Mouse (Mus musculus): Measurements from ENCODE around the gene Gm44973. TPM values are rescaled to one million over a fixed set of nuclear protein-coding genes. Genes with fewer than 3 reads are reported as not detected.
A peak's percentile ranks its signal among the peaks of the same experiment; 100 is the strongest.
"Not testable (repeated sequence)": the region's sequence is repeated elsewhere in the genome, so short reads cannot be mapped to it uniquely, and the experiment has no call there.

The Gm44973 gene
- total RNA-seq, 2 experiments from 2014 or later = not detected

DNA sequence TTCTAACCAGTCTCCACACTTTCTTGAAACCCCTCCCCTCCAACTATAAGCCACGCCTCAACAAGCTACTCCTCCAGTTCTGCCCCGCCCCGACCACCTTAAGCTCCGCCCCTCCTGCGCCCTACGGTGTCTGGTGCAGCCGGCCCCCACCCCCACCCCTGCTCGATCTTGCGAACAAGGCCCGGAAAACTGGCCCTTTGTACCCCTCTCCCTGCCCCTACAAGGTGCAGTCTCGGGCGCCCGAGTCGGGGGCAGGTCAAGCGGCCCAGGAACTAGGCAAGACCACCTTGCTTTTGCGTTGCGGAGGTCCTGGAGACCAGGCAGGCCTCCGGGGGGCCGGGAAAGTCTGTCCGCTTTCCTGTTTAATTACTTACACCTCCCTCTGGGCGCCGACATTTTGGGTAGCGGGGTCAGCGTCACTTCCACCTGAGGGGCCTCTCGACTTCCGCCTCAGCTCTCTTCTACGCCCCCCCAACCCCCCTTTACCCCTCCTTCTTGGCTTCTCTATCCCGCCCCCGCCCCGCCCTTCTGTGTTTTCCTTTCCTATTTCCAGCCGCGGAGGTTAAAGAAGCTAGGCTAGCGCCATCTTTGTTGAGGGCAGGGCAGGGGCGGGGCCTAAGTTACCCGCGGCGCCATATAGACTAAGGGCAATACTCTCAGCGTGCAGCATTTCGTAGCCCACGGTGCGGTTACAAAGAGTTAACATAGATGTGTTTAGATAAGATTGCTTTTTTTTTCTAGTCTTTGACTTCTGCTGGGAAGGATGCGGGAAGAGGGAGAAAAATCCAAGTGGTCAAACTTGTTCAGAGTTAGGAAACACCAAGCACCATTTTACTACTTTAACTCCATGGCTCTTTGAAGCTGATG, 812 bp upstream of the Gm44973 start, which contains the start of the genes Zfp524 and Fiz1:
Gene Zfp524 (plus strand): TSS at position 165 of the 867 bp plus-strand sequence.
Gene Fiz1 (minus strand): TSS at position 447 of the 867 bp plus-strand sequence.
- peak; percentile 95 for DNase-seq
- intact Hi-C loops (cut with DNase I; ENCODE audit: low total_unique reads) = loop anchor here (5.0 kb wide), 1 partner anchor 38 kb away; the partner anchor contains the start of gene Zfp580

DNA sequence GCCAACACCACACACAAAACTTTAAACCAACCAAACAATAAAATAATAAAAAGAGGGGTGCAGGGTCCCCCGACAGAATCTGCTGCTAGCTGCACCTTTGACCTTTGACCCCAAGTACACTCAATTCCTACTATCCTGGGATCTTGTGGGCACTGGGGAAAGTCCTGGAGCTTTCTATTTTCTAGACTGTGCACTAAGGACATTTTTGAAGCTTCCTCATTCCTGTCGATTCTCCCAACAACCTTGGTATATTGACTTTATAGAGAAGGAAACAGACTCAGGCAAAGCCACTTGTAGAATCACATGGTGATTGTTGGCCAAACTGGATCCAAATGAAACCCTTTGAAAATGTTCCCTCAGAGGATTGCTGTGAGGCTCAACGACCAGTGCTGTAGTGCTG, 761 bp downstream of the Gm44973 start:
- DNase-seq = no peak
- intact Hi-C loops (cut with DNase I; ENCODE audit: low total_unique reads) = loop anchor here (5.0 kb wide), 1 partner anchor 36 kb away; the partner anchor contains the start of gene Zfp580

DNA sequence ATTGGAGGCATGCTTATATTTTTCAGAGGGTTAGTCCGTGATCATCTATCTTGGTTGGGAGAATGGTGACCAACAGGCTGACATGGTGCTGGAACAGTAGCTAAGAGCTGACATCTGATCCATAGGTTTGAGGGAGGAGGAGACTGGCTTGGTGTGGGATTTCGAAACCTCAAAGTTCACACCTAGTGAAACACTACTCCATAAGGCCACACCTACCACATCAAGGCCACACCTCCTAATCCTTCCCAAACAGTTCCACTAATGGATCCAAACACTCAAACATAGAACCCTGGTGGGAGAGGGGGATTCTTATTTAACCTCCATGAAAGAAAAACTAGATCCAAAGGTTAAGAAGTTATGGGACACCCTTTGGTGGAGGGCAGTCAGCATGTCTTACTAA, 1.6 kb downstream of the Gm44973 start:
- intact Hi-C loops (cut with DNase I; ENCODE audit: low total_unique reads) = loop anchor here (5.0 kb wide), 1 partner anchor 35 kb away; the partner anchor contains the start of gene Zfp580
- no peak for DNase-seq

DNA sequence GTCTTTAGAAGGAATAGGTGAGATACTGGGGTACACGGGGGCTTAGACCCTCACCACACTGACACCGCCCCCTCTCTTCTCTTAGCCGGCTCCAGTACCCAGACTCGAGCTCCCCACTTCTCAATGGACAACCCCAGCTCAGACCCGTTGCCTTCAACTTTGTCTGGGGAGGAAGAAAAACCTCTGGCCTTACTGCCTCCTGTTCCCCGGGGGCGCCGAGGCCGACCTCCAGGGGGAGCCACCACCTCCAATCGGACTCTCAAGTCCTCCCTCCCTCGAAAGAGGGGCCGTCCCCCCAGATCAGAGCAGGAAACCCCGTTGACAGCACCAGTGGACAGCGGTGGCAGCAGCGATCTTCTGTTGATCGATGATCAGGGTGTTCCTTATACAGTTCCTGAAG, 2.1 kb downstream of the Gm44973 start:
- intact Hi-C loops (cut with DNase I; ENCODE audit: low total_unique reads) = loop anchor here (5.0 kb wide), 1 partner anchor 35 kb away; the partner anchor contains the start of gene Zfp580
- DNase-seq = peak; percentile 41

DNA sequence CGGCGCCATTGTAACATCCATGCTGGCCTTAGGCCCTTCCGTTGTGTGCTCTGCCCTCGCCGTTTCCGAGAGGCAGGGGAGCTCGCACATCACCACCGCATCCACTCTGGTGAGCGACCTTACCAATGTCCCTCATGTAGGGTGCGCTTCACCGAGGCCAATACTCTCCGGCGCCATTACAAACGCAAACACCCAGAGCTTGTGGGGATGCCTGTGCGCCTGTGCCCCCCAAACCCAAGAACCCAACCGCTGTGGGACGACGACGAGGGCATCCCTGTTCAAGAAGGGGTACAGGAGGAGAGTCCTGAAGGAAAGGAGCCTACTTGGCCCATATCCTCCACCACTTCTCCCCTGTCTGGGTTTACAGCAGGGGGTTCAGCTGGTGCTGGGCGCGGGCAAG, 2.6 kb downstream of the Gm44973 start:
- intact Hi-C loops (cut with DNase I; ENCODE audit: low total_unique reads) = loop anchor here (5.0 kb wide), 1 partner anchor 34 kb away; the partner anchor contains the start of gene Zfp580
- DNase-seq = no peak

DNA sequence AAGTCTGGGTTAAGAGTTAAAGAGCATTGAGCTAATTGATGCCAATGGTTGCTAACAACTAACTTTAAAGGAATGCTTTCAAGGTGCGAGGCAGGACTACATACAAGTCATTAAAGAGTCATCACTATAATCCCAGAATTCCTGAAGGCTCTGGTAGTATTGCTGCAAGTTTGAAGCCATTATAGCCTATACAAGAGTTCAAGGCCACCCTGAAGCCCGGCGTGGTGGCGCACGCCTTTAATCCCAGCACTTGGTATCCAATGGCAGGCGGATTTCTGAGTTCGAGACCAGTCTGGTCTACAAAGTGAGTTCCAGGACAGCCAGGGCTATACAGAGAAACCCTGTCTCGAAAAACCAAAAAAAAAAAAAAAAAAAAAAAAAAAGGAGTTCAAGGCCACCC, 4.3 kb downstream of the Gm44973 start:
- intact Hi-C loops (cut with DNase I; ENCODE audit: low total_unique reads) = loop anchor here (5.0 kb wide), 1 partner anchor 33 kb away; the partner anchor contains the start of gene Zfp580
- not testable (repeated sequence) for DNase-seq

DNA sequence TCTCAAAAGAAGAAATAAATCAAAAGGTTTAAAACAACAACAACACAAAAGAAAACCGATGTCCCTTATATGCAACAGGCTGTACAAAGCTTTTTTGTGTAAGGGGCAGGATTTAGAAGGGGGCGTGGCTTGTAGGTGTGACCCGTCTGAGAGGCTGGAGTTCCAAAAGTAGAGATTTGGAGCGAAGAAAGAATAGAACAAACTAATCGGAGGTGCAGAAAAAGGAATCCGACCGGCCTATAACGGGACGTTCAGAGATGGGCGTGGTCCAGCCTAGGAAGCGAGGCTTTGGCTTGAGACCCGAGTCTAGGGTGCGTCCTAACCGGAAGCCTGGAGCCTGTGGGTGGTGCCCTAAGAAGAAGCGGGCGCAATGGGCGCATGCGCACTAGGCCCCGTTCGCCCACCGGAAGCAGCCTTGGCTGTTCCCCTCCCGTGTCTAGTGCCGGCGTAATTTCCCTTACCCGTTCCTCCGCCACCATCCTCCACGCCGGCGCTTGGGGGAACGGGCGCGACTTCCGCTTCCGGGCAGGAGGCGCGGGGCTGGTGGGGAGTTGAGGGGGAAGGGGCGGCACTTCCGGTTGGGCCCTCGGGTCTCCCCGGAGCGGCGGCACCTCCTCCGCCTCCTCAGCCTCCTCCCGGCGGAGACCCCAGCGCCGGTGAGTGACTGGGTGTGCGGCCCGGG, 4.8 kb downstream of the Gm44973 start, which contains the start of the genes Zfp865 and Ccdc106:
Gene Zfp865 (plus strand): TSS at position 377 of the 682 bp plus-strand sequence.
Gene Ccdc106 (plus strand): TSS at position 554 of the 682 bp plus-strand sequence.
- intact Hi-C loops (cut with DNase I; ENCODE audit: low total_unique reads) = loop anchor here (5.0 kb wide), 1 partner anchor 32 kb away; the partner anchor contains the start of gene Zfp580
- peak; percentile 99 for DNase-seq

DNA sequence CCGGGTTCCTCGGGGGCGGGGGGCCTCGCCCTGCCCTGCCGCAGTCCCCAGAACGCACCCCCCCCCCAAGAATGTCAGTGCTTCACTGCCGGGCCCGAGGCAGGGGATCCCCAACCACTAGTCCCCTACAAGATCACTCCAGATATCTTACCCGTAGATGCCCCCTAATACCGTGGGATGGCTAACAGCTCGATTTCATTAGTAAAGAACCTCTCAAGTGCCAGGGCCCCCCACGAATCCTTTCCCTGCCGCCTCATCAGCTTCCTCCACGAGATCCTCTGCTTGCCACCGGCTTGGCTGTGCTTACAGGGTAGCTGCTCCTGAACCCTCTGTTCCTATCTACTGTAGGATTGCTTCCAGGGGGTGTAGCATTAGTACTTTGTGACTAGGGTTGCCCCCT, 5.4 kb downstream of the Gm44973 start:
- no peak for DNase-seq
- intact Hi-C loops (cut with DNase I; ENCODE audit: low total_unique reads) = no loop called here

DNA sequence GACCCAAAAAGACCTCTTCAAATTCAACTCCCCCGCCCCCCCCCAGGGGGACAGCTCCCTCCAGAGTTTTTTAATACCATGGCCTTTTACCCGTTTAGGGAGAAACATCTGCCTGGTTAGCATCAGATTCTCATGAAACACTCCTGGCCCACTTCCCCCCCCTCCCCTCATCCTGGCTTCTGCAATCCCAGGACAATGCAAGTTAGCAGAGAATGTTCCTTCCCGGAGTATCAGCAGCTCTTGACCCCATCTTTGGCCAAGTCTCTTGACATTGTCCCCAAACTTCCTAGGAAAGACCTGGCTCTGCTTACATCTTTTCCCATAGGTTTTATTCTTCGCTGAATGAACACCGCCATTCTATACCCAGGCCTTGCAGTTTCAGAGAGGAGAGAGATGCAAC, 5.9 kb downstream of the Gm44973 start:
- intact Hi-C loops (cut with DNase I; ENCODE audit: low total_unique reads) = no loop called here
- no peak for DNase-seq

DNA sequence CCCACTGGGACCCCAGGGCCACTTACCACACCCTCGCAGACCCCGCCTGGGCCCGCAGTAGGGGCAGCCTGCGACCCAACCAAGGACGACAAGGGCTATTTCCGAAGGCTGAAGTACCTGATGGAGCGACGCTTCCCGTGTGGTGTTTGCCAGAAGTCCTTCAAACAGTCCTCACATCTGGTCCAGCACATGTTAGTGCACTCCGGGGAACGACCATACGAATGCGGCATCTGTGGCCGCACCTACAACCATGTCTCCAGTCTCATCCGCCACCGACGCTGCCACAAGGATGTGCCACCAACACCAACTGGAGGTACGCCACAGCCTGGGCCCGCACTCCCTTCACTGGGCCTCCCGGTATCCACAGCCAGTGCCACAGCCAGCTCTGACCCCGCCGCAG, 14.2 kb downstream of the Gm44973 start:
- intact Hi-C loops (cut with DNase I; ENCODE audit: low total_unique reads) = no loop called here
- DNase-seq = no peak

DNA sequence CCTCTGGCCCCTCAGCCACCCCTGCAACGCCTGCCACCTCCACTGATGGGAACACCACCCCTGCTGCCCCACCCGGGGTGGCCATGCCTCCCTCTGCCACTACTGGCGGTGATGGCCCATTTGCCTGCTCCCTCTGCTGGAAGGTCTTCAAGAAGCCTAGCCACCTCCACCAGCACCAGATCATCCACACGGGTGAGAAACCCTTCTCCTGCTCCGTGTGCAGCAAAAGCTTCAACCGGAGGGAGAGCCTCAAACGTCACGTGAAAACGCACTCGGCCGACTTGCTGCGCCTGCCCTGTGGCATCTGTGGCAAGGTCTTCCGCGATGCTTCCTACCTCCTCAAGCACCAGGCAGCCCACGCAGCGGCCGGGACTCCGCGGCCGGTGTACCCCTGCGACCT, 14.7 kb downstream of the Gm44973 start:
- DNase-seq = no peak
- intact Hi-C loops (cut with DNase I; ENCODE audit: low total_unique reads) = no loop called here

DNA sequence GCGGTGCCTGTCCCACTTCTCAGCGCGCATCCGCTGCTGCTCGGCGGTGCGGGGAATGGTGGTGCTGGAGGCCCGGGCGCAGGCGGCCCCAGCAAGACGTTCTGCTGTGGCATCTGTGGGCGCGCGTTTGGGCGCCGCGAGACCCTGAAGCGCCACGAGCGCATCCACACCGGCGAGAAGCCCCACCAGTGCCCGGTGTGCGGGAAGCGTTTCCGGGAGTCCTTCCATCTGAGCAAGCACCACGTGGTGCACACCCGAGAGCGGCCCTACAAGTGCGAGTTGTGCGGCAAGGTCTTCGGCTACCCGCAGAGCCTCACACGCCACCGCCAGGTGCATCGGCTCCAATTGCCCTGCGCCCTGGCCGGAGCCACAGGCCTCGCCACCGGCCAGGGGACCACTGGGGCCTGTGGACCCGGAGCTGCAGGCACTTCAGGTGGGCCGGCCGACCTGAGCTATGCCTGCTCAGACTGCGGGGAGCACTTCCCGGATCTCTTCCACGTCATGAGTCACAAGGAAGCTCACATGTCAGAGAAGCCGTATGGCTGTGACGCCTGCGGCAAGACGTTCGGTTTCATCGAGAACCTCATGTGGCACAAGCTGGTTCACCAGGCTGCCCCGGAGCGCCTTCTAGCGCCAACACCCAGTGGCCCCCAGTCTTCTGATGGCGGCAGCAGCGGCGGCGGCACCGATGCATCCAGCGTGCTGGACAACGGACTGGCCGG, 15.4 kb downstream of the Gm44973 start:
- intact Hi-C loops (cut with DNase I; ENCODE audit: low total_unique reads) = no loop called here
- DNase-seq = no peak

DNA sequence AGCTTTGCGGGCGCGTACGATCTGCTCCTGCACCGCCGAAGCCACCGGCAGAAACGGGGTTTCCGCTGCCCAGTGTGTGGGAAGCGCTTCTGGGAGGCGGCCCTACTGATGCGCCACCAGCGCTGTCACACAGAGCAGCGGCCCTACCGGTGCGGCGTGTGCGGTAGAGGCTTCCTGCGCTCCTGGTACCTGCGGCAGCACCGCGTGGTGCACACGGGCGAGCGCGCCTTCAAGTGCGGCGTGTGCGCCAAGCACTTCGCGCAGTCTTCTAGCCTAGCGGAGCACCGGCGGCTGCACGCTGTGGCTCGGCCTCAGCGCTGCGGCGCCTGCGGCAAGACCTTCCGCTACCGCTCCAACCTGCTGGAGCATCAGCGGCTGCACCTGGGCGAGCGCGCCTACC, 16.2 kb downstream of the Gm44973 start:
- intact Hi-C loops (cut with DNase I; ENCODE audit: low total_unique reads) = no loop called here
- DNase-seq = no peak

DNA sequence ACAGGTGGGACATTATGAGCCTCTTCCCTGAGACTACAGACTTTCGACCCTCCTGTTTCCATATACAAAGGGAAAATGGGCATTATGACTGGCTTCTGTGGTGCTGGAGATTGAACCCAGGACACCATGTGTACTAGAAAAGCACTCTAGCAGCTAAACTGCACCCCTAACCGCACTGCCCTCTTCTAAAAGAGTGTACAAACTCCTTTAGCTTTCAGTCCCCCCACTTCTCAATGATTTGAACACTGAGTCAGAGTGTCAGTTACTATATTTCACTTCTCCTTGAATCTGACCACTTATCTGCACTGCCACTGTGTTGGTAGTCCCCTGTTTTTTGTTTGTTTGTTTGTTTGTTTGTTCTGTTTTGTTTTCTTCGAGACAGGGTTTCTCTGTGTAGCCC, 18.5 kb downstream of the Gm44973 start, which contains the start of gene 4632433K11Rik:
Gene 4632433K11Rik (plus strand): TSS at position 301 of the 400 bp plus-strand sequence.
- no peak for DNase-seq
- intact Hi-C loops (cut with DNase I; ENCODE audit: low total_unique reads) = no loop called here

DNA sequence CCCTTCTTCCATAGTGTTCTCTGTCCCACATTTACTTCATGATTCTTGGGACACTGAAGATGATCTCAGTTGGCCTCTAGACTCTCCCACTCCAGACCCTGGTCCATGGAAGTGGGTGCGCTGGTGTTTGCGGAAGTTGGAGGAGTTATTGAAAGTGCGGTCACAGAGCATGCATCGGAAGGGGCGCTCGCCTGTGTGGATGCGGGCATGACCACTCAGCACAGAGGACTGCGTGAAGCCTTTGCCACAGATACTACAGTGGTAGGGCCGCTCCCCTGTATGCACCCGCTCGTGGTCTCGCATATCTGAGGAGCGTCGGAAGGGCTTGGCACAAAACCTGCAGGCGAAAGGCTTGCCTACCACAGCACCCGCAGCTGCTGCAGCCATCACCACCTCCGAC, 20.3 kb downstream of the Gm44973 start:
- intact Hi-C loops (cut with DNase I; ENCODE audit: low total_unique reads) = no loop called here
- DNase-seq = no peak

DNA sequence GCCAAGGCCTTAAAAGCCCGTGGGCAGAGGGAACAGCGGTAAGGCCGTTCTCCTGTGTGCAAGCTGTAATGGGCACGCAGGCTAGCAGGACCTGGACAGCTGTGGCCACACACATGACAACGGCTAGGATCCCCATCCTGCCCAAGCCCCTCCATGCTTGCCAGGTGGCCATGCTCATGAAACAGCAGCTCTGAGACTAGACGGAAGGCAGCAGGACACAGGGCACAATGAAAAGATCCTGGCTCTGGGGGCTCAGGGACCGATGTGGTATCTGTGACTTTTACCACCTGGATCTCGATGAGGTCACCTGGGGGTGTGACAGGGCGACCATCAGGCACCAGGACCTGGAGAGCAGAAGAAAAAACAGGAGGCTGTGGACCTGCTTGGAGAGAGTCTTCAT, 20.8 kb downstream of the Gm44973 start:
- intact Hi-C loops (cut with DNase I; ENCODE audit: low total_unique reads) = no loop called here
- no peak for DNase-seq

DNA sequence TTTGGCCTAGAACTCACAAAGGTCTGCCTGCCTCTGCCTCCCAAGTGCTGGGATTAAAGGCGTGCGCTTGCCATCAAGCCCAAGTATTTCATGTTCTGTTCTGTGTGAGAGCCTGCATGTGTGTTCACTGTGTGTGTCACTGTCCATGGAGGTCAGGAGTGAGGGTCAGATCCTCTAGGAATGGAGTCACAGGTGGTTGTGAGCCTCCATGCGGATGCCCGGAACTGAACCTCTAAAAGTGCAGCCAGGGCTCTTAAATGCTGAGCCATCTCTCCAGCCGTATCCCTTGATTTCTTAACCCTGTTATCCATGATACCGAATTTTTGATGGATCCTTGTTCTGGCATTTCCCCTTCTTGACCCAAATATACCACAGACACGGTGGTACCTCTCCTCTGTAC, 21.7 kb downstream of the Gm44973 start:
- no peak for DNase-seq
- intact Hi-C loops (cut with DNase I; ENCODE audit: low total_unique reads) = no loop called here

DNA sequence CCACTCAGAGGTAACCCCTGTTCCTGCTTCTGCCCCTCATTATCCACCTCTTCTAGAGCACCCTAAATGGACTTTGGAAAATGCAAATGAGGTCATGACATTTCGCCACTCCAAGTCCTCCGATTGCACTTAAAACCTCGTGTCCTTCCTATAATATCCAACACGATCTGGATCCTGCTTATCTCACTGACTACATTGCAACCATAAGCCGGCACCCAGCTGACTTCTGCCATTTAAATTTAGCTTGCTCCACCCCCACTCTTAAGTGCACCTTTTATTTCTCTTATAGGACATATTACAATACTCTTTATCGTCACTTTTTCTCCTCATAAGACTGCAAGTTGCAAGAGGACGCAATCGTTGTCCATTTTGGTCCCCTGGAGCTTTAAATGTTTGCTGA, 22.2 kb downstream of the Gm44973 start:
- no peak for DNase-seq
- intact Hi-C loops (cut with DNase I; ENCODE audit: low total_unique reads) = no loop called here

DNA sequence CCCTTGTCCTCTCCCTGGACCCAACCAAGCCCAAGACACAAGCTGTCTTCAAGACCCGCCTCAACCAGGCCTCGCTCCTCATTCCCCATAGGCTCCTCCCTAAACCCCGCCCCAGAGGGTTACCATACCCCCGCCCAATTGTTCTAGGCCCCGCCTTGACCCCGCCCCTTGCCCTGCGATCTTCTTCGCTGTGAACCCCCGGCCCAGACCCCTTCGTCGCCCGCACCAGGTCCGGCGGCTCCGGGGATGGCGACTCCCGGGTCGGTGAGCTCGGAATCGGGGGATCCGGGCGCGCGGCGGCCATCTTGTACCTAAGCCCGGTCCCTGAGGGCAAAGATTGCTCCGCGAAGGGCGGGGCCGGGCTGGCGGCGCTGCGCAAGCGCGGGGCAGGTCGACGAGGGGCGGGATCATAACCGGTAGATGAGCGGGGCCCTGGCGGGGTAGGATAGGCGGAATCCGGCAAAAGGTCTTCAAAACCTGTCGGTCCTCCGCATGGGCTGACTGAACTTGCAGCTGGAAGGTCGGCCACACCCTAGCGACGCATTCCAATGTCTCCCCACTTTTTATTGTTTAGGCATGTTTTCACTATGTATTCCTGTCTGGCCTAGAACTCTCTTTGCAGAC, 22.9 kb downstream of the Gm44973 start, which contains the start of gene Zfp784:
Gene Zfp784 (minus strand): TSS at position 338 of the 624 bp plus-strand sequence.
- DNase-seq = peak; percentile 94
- intact Hi-C loops (cut with DNase I; ENCODE audit: low total_unique reads) = no loop called here
